Mouse (Mus musculus): ENCODE measurements around the gene Synpo2l.
A peak's percentile ranks its signal among the peaks of the same experiment; 100 is the strongest.
"Not testable (repeated sequence)": the region's sequence is repeated elsewhere in the genome, so short reads cannot be mapped to it uniquely, and the experiment has no call there.

Synpo2l gene

DNA sequence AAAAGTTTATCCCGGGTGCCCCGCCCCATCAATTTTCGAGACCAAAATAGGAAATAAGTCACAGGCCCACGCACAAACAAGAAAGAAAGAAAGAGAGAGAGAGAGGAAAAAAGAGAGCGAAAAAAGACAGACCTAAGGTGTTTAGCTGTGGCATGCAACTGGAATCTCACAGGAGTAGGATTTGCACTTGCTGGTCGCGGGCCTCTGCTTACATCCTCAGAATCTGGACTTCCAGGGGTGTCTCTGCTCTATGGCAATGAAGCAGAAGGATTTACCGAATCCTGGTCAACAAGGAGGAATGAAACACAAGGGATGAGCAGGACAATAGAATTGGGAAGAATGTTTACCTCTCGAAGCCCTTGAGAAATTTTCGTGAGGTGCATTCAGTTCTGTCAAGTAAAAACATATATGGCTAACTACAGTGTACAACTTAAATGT lies 26.7 kb downstream of the Synpo2l start:
- no peak for DNase-seq (ENCODE audit: low read depth, low spot score)

DNA sequence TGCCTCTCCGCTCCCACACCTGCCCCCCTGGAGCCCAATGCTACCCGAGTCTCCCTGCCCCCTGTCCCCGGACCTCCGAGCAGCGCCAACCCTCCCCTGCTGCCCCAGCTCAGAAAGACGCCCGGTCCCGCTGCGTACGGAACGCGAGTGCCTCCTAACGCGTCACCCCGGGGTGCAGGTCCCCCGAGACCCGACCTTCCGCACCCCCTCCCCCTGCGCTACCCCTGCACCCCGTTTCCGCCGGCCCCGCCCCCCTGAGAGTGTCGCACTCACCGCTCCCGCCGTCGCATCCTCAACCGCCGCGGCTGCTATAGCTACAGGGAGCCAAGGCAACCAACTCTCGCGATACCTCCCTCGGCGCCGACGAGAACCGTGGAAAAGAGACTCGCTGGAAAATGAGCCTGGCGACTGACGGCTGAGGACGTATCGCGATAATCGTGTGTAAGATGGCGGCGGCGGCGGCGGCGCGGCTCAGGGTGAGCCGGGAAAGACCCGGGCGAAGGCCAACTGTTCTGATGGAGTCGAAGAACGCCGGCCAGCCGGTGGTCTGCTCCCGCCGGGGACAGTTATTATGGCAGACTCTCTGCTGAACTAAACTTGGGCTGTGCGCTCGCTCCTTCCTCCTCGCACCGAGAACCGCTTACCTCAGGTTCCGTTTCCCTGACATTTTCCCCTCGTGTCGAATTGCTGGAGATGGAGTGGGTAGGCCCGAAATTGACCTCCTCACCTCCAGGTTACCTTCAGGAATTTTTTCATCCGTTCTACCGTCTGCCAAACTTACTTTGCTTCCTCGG lies 27.3 kb downstream of the Synpo2l start, which contains the start of gene Usp54:
Gene Usp54 (minus strand): TSS at position 420 of the 794 bp plus-strand sequence.
- DNase-seq (ENCODE audit: low read depth, low spot score), result peak; percentile 93

DNA sequence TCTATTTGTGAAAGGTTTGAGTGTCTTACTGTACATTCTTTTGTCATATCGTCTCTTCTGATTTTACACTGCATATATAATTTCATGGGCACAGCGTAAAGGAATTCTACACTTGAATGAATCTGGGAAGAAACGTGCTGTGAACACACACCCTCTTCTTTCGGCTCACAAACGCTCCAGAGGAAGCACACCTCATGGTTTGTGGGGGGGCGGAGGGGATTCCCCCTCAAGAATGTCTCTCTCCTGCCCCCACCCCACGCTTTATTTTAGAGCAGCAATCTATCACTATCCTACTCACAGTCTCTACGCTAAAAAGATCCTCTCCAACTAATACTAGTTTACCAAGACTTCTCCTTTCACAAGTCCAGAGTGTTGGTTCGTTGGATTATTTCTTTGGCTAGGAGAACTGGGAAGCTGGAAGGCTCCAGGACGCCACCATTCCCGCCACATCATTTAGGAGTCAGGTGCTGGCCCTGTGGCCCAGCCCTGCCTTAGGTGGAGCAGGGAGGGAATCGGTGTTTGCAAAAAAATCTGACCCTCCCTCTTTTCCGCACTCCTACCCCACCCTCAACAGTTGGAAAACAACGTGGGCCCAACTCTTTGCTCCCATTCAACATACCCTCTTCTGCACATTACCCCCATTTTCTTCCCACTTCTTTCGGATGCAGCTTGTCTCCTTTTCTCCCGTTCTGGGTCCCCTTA lies 28.1 kb downstream of the Synpo2l start:
- DNase-seq (ENCODE audit: low read depth, low spot score), result peak; percentile 48

DNA sequence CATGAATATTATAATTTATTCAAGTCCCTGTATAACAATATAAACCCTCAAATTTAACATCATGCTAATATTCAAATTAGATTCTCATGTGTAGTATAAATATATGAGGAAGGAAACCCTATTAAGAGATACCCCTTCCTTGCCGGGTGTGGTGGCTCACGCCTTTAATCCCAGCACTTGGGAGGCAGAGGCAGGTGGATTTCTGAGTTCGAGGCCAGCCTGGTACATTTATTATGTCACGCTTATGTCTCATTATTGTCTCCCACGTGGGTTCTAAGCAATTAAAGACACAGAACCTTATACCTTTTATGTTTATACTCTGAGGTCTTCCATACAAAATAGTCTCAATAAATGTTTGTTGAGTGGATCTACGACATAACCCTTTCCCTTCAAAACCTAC lies 29.5 kb downstream of the Synpo2l start:
- DNase-seq (ENCODE audit: low read depth, low spot score), result no peak

DNA sequence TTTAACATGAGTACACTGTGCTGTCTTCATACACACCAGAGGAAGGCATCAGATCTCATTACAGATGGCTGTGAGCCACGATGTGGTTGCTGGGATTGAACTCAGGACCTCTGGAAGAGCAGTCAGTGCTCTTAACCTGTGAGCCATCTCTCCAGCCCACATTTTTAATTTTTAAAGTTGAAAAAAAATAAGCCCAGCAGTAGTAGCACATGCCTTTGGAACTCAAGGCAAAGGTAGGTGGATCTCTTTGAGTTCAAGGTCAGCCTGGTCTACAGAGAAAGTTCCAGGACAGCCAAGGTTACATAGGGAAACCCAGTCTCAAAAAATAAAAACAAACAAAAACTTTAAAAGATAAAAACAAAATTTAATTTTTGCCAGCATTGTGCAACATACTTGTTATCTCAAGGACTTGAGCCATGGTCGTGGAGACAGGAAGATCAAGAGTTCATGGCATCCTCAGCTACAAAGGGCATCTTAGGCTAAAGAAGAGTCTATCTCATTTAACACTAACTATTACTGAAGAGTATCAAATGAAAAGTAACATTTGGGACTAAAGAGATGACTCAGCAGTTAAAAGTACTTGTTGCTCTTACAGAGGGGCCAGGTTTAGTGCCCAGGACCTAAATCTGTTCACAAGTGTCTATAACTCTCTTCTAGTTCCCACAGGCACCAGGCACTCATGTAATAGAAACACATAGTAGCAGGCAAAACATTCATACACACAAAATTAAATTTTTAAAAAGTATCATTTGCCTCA lies 30.2 kb downstream of the Synpo2l start:
- no peak for DNase-seq (ENCODE audit: low read depth, low spot score)

DNA sequence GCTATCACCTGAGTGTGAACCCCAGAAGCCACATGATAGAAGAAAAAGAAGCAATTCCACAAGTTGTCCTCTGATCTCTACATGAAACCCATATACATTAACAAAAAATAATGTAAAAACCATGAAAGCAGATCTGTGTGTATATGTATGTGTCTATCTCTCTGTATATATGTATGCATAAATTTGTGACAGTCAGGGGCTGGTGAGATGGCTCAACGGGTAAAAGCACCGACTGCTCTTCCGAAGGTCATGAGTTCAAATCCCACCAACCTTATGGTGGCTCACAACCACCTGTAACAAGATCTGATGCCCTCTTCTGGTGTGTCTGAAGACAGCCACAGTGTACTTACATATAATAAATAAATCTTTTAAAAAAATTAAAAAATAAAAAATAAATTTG lies 31.2 kb downstream of the Synpo2l start:
- DNase-seq (ENCODE audit: low read depth, low spot score), result not testable (repeated sequence)

DNA sequence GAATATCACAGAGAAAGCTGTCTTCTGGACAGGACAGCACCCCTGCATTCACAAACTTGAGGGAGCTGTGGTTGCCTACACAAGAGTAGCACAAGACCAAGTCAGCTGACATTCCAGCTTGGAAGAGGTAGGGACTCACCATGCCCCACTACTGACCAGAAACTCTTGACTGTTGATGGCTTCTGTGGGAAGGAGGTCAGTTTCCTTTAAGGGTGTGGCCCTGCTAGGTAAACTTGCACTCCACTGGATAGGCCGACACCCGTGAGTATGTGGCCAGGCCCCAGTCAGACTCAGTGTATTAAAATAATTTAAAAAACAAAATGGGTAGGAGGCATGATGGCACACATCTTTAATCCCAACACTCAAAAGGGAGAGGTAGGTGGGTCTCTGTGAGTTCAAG lies 32.6 kb downstream of the Synpo2l start:
- DNase-seq (ENCODE audit: low read depth, low spot score), result no peak

DNA sequence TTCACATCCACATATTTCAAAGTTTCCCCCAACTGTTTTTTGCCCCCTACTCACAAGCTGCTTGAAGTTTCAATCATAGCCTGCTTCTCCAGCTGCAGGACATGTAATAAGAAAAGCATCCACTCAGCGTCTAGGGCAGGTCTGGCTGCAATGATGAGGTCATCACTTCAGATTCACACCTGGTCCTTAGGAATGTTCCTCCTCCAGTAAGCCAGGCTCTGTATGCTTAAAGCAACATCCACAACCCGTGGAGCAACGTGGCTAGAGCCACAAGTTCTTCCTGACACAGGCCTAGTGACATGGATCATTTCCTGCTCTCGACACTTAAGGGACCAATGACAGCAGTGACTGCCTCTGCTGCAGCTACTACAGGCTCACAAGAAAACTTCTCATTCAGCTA lies 36.9 kb downstream of the Synpo2l start:
- DNase-seq (ENCODE audit: low read depth, low spot score), result no peak

DNA sequence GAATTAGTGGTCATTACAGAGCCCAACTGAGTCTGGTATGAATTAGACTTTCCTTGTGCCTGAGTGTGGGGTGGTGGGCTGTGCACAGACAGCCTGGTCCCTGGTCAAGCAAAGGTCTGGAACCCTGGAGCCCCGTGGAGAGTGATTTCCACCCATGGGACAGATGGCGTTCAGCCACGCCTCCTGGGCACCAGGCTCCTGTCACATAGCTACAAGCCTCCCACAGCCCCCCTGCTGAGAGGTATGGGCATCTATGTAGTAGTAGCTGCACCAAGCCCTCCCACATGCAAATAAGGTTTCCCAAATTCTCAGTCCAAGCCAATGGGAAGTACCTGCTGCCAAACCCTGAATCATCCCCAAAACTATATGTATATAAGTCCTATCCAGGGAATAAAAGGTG lies 41.2 kb downstream of the Synpo2l start:
- no peak for DNase-seq (ENCODE audit: low read depth, low spot score)

DNA sequence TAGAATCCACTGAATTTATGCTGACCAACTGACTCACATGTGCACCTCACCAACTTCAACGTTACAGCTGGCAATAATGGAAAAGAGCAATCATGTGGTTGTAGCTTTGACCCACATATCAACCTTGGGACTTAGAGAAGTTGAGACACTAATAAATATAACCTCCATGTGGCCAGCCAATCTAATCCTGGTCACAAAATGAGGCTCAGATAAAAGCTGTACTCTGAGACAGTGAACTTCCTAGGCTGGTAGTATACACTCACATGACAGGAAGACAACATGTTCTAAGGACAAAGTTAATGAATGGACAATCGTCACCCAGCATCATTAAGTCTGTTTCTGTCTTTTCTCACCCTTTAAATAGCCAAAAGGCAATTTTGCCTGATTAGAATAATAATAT lies 41.7 kb downstream of the Synpo2l start:
- DNase-seq (ENCODE audit: low read depth, low spot score), result no peak

DNA sequence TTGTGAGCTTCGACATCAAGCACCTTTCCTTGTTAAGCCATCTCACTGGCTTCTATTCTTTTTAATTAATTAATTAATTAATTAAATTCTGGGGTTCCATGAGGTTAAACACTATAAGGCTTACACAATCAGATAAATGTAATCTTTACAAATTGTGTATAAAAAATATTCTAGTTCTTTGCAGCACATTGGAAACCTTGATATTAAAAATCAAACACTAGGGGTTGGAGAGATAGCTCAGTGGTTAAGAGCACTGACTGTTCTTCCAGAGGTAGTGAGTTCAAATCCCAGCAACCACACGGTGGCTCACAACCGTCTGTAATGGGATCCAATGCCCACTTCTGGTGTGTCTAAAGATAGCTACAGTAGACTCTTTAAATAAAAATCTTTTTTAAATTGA lies 45.2 kb downstream of the Synpo2l start:
- no peak for DNase-seq (ENCODE audit: low read depth, low spot score)

DNA sequence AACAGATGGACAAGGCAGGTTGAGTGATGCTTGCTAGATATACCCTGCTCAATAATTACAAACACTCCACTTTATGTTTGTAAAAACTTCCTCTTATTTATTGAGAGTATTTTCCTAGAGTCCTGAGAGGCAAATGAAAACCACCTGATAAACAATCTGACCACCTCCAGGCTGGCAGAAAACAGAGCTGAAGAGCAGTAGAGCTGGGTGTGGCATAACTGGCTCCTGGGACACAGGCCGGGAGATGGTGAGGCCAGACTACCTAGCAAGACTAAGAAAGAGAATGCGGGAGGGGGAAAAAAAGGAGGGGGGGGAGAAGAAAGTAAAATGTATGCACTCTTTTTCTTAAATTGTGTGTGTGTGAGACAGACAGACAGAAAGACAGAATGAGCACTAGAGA lies 45.7 kb downstream of the Synpo2l start:
- no peak for DNase-seq (ENCODE audit: low read depth, low spot score)

DNA sequence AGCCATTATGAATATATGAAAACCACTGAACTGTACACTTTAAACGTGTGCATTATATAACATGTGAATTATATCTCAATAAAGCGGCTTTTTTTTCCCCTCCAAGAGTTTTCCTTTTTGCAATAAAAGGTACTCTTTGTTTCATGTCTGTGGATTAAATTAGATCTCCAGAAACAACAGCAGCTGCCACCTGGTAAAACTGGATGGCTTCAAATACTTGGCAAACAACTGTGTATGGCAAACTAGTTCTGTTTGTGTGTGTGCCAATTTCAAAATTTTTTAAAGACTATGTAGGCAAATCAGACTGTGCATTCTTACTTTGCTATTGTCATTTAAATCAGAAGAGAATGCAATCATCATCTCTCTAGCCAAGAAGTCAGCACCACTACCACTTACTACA lies 46.3 kb downstream of the Synpo2l start:
- DNase-seq (ENCODE audit: low read depth, low spot score), result no peak

DNA sequence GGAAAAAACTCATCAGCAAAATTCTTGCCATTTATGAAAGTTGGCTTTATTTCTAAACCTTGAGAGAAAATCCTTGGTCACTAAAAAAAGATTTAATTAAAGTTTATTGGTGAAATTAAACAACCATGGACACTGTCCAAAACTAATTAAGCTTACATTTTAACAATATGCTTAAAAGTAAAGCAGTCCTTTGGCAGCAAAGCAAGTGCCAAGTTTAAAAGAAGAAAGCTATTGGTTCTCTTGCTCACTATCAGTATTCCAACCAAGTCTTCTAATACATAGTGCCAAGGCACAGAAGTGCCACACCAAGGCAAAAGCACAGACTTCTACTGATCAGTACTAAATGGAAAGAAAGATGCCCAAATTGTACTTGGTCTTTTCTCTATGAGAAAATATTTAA lies 49.0 kb downstream of the Synpo2l start:
- no peak for DNase-seq (ENCODE audit: low read depth, low spot score)

DNA sequence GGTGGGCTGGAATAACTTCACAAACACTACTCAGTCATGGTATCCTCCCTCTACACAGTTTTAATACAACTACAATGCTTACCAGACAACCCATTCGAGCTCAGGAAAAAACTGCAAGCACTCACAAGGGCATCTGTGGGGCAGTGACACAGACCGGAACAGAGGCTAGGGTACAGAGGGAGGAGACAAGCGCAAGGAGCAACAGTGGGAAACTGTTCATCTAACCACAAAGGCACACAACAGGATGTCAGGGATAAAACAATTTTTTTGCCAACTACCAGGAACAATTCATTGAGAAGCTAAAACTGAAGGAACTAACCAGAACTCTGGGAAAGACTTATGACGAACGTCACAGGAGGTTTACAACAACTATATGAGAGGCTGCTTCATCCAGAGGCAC lies 49.9 kb downstream of the Synpo2l start:
- DNase-seq (ENCODE audit: low read depth, low spot score), result no peak

DNA sequence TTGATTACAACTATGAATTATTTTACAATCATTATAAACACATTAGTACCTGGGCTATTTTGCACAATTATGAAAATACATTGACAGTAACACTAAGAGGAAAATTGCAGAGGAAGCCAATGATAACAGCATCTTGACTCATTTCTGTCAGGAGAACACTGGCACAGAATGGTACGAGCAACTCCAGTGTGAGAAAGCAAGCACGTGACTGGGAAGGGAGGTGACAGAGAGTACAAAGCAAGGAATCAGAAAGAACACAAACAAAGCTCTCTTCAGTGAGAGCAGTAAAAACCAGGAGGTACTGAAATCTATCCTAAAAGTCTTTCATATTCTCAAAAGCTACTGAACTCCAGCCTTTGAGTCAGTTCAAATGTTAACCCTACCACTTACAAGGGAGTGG lies 51.7 kb downstream of the Synpo2l start:
- no peak for DNase-seq (ENCODE audit: low read depth, low spot score)

DNA sequence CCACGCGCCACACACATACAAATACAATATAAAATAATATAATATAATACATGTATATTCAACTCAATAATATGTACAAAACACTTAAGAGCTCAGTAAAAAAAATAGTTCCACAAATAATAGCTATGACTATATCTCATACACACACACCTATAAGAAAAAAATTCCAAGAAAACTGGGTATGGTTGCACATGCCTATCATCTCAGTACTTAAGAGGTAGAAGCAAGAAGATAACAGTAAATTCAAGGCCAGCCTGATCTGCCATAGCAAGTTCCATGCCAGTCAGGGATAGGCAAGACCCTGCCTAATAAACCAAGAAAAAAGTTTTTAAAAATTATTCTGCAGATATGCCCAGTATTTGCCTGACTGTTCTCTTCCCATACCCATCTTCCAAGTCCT lies 53.1 kb downstream of the Synpo2l start:
- DNase-seq (ENCODE audit: low read depth, low spot score), result no peak

DNA sequence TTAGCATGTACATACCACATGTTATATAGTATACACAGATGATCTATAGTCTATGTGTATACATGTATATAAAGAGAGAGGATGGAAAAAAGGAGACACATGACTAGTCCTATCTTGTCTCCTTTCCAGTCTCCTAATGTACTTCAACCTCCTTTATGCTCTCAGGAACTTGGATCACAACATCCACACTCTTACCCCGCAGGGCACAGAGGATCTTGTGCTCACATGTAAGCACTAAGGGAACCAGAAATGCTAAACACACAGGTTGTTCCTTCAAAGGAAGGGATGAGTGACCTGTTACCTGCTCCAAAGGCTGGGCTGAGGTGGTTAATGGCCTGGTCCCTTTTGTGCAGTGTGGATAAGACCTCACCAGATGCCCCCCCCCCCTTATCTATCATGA lies 55.3 kb downstream of the Synpo2l start:
- no peak for DNase-seq (ENCODE audit: low read depth, low spot score)

DNA sequence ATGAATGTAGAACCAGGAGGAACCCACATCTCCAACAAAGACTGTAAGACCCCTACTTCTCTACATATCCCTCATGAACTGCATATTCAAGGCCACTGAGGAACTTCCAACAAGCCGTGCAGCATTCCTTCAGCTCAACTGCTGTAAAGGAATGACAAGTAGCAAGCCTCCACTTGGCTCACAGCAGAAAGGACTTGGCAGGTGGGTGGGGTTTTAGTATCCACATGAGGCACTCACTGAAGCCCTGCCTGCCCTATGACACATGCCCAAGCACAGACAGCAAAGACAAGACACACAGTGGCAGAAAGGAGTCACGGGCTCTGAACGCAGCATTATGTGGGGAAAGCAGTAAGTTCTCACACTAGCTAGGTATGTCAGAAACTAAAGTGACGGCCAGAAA lies 58.0 kb downstream of the Synpo2l start:
- no peak for DNase-seq (ENCODE audit: low read depth, low spot score)

DNA sequence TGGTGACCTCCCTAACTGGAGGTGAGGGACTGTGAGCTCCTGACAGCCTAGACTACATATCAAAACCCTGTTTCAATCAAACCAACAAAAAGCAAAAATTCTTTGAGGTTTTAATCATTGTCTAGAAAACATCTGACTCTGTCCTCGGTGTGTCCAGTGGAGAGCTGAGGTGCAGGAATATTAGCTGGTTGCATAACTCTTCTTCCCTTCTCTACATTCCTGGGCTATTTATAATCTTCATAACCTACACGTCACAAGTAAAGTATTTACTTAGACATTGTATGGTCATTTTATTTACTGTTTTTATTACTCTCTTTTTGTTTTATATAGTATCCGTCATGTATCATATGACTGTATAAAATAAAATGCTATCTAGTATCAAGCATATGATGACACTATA lies 58.6 kb downstream of the Synpo2l start:
- DNase-seq (ENCODE audit: low read depth, low spot score), result no peak
